Mouse (Mus musculus): ENCODE measurements around the gene Mylk3. TPM values are rescaled to one million over a fixed set of nuclear protein-coding genes. Genes with fewer than 3 reads are reported as not detected.

Mylk3 gene
- 0.93 TPM in 2 replicates for polyA plus RNA-seq (2016; fragmentation: Nextera tagmentation; extraction: Ambion mirVana)

DNA sequence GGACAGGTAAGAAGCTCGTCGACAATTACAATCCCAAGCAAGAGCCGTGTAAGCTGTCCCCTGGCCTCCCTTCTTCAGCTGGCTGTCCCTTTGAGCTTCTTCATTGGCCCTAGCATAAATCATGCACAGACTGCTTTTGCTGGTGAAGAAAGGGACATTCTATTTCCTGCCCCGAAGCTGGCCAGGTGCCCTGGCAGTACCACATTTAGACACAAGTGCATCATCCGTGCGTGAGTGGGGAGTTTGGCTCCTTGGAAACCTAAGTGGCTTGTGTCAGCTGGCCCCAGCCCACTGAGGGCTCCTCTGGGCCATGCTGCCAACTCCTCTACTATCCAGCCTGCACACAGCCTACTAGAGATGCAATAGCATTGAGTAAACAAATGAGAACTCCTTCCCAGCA lies at the start of gene Mylk3:
Gene Mylk3 (minus strand): TSS at position 141 of the 400 bp plus-strand sequence.
- Histone ChIP-seq H3K27me3 (ENCODE audit: low read depth, poor library complexity, severe bottlenecking) (no peaks in the 10 kb centered on the region), H3K4me3 (no peak within 1 kb of the TSS), H3K9me3 (replicated peaks) (no peaks in the 10 kb centered on the region), H3K4me1 (peaks cover 4% of the 10 kb centered on the region), H3K27ac (no peak within 1 kb of the TSS), H3K36me3 (no peaks in the 10 kb centered on the region)
- DNase-seq (ENCODE audit: low spot score): no peak
- 86% methylated on average over 6 of the region's 6 CpGs for WGBS

DNA sequence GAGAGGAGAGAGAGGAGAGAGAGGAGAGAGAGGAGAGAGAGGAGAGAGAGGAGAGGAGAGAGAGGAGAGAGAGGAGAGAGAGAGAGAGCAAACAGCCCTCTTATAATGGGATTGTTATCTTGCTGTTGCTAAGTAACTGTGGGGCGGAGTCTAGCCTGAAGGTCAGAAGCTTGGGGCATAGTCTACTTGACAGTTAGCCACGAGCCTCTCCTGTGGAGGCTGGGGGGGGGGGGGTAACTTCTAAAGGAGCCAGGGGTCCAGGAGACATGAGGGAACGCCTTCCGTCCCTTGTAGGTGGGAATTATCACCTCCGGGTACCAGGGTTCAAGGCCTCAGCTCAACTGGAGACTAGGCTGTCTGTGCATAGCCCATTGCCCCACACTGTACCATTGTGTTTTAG lies 49.6 kb upstream of the Mylk3 start:
- no peaks in the 10 kb centered on the region for H3K9me3 ChIP-seq (replicated peaks)
- peaks cover 8% of the 10 kb centered on the region for H3K4me1 ChIP-seq
- no peaks in the 10 kb centered on the region for H3K36me3 ChIP-seq
- 53% methylated on average over 5 of the region's 5 CpGs for WGBS
- no peak for DNase-seq (ENCODE audit: low spot score)
- no peak overlapping the region for H3K4me3 ChIP-seq
- no peak overlapping the region for H3K27ac ChIP-seq
- no peaks in the 10 kb centered on the region for H3K27me3 ChIP-seq (ENCODE audit: low read depth, poor library complexity, severe bottlenecking)

DNA sequence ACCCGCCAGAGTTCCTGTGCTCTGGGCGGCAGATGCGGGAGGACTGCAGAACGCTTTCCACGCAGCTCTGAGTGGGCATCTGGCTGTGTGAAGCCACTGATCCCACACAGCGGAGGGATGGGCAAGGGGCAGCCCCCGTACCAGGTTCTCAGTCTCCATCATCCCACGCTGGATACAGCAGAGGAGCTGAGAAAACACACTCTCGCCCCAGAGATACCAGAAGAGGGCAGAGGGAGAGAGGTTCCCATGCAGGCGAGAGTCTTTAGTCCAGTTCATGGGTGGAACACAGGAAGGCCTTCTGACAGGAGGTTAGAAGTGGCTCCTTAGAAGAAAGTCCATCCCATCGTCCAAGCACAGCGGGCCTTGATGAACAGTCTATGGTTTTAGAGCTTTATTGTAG lies 48.7 kb upstream of the Mylk3 start:
- Histone ChIP-seq H3K27ac (no peak overlapping the region), H3K4me3 (no peak overlapping the region), H3K36me3 (no peaks in the 10 kb centered on the region), H3K9me3 (replicated peaks) (no peaks in the 10 kb centered on the region), H3K4me1 (peaks cover 11% of the 10 kb centered on the region), H3K27me3 (ENCODE audit: low read depth, poor library complexity, severe bottlenecking) (no peaks in the 10 kb centered on the region)
- WGBS: 67% methylated on average over 12 of the region's 12 CpGs
- DNase-seq (ENCODE audit: low spot score): no peak

DNA sequence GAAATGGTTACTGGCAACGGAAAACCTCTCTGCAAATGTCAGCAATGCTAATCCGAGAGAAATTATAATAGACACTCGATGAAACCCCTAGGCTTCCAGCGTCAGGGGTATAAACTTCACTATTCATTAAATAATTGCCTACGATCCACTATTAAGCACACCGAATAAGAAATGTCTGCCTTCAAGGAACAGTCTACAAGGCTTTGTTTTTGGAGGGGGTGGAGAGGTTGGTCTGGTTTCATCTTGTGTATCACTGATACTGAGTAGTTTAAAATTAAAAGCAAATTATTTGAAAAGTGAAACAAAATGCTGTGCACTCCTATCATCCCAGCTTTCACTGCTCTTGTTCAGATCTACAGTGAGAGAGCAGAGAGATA lies 46.9 kb upstream of the Mylk3 start:
- Histone ChIP-seq H3K9me3 (replicated peaks) (no peaks in the 10 kb centered on the region), H3K36me3 (no peaks in the 10 kb centered on the region), H3K4me1 (peaks cover 17% of the 10 kb centered on the region), H3K27ac (peak overlapping the region; percentile 96), H3K27me3 (ENCODE audit: low read depth, poor library complexity, severe bottlenecking) (no peaks in the 10 kb centered on the region), H3K4me3 (peak overlapping the region; percentile 86)
- DNase-seq (ENCODE audit: low spot score): no peak
- WGBS: 4% methylated on average over 6 of the region's 6 CpGs

GRCm38 (mm10) chr8:85432168-85433016 lies 46.2 kb upstream of the Mylk3 start, which contains the start of gene 4921524J17Rik:
Gene 4921524J17Rik (minus strand): TSS chr8:85432833.
- H3K36me3 ChIP-seq: no peaks in the 10 kb centered on the region
- H3K4me3 ChIP-seq: peak within 1 kb of the TSS; percentile 86
- H3K27me3 ChIP-seq (ENCODE audit: low read depth, poor library complexity, severe bottlenecking): no peaks in the 10 kb centered on the region
- H3K4me1 ChIP-seq: peaks cover 17% of the 10 kb centered on the region
- under 1% methylated on average over 83 of the region's 85 CpGs for WGBS
- DNase-seq (ENCODE audit: low spot score): peak; percentile 98
- H3K9me3 ChIP-seq (replicated peaks): no peaks in the 10 kb centered on the region
- H3K27ac ChIP-seq: peak within 1 kb of the TSS; percentile 96

GRCm38 (mm10) chr8:85431281-85432167 lies 45.4 kb upstream of the Mylk3 start:
- WGBS: 18% methylated on average over 10 of the region's 10 CpGs
- H3K27me3 ChIP-seq (ENCODE audit: low read depth, poor library complexity, severe bottlenecking): no peaks in the 10 kb centered on the region
- H3K27ac ChIP-seq: peak overlapping the region; percentile 96
- no peaks in the 10 kb centered on the region for H3K36me3 ChIP-seq
- H3K4me1 ChIP-seq: peaks cover 17% of the 10 kb centered on the region
- no peak for DNase-seq (ENCODE audit: low spot score)
- H3K9me3 ChIP-seq (replicated peaks): no peaks in the 10 kb centered on the region
- peak overlapping the region; percentile 86 for H3K4me3 ChIP-seq

GRCm38 (mm10) chr8:85430801-85431200 lies 44.7 kb upstream of the Mylk3 start:
- Histone ChIP-seq H3K4me1 (peaks cover 17% of the 10 kb centered on the region), H3K9me3 (replicated peaks) (no peaks in the 10 kb centered on the region), H3K36me3 (0 out of 2 replicates have a peak, but pooled peaks cover 3% of the 10 kb centered on the region), H3K27me3 (ENCODE audit: low read depth, poor library complexity, severe bottlenecking) (no peaks in the 10 kb centered on the region), H3K4me3 (peak overlapping the region; percentile 86), H3K27ac (no peak overlapping the region)
- 29% methylated on average over 3 of the region's 3 CpGs for WGBS
- DNase-seq (ENCODE audit: low spot score): peak; percentile 41

- H3K27me3 ChIP-seq (ENCODE audit: low read depth, poor library complexity, severe bottlenecking): no peaks in the 10 kb centered on the region
- H3K4me3 ChIP-seq: no peak overlapping the region
- H3K36me3 ChIP-seq: peaks cover 10% of the 10 kb centered on the region; the same call in 1 of the 2 replicates
- DNase-seq (ENCODE audit: low spot score): no peak
- no peaks in the 10 kb centered on the region for H3K9me3 ChIP-seq (replicated peaks)
- no peak overlapping the region for H3K27ac ChIP-seq
- peaks cover 17% of the 10 kb centered on the region for H3K4me1 ChIP-seq
- 49% methylated on average over 4 of the region's 4 CpGs for whole genome bisulfite sequencing
These were observed 43.1 kb upstream of the Mylk3 start for GRCm38 (mm10) chr8:85429219-85429618.

GRCm38 (mm10) chr8:85427026-85427425 lies 40.9 kb upstream of the Mylk3 start:
- H3K4me1 ChIP-seq: peaks cover 17% of the 10 kb centered on the region
- 85% methylated on average over 4 of the region's 4 CpGs for WGBS

GRCm38 (mm10) chr8:85421329-85421728 lies 35.2 kb upstream of the Mylk3 start:
- no peak for DNase-seq (ENCODE audit: low spot score)
- no peak overlapping the region for H3K27ac ChIP-seq
- 0 out of 2 replicates have a peak, but pooled peaks cover 3% of the 10 kb centered on the region for H3K4me1 ChIP-seq
- no peaks in the 10 kb centered on the region for H3K27me3 ChIP-seq (ENCODE audit: low read depth, poor library complexity, severe bottlenecking)
- peaks cover 72% of the 10 kb centered on the region for H3K36me3 ChIP-seq
- H3K9me3 ChIP-seq (replicated peaks): no peaks in the 10 kb centered on the region
- WGBS: 86% methylated on average over 1 of the region's 1 CpGs
- no peak overlapping the region for H3K4me3 ChIP-seq

More at GRCm38 (mm10) chr8:85427026-85427425, 40.9 kb upstream of the Mylk3 start:
- Histone ChIP-seq H3K4me3 (no peak overlapping the region), H3K27me3 (ENCODE audit: low read depth, poor library complexity, severe bottlenecking) (no peaks in the 10 kb centered on the region), H3K9me3 (replicated peaks) (no peaks in the 10 kb centered on the region), H3K36me3 (peaks cover 24% of the 10 kb centered on the region), H3K27ac (no peak overlapping the region)
- DNase-seq (ENCODE audit: low spot score): no peak

DNA sequence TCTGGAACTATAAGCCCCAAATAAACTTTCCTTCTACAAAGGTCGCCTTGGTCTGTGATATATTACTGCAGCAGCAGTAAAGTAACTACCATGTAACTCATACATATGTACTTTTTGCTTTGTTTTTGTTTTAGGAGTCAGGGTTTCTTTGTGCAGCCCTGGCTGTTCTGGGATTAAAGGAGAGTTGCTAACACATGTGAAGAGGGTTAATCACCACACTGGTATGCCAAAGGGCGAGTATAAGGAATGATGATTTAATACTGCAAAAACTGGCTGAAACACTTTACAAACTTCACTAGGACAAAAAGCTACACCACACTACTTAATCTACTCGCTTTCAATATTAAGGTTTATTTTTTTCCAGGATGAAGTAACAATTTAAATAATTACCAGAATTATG lies 22.4 kb upstream of the Mylk3 start:
- 77% methylated on average over 3 of the region's 3 CpGs for WGBS
- H3K4me1 ChIP-seq: peaks cover 5% of the 10 kb centered on the region

DNA sequence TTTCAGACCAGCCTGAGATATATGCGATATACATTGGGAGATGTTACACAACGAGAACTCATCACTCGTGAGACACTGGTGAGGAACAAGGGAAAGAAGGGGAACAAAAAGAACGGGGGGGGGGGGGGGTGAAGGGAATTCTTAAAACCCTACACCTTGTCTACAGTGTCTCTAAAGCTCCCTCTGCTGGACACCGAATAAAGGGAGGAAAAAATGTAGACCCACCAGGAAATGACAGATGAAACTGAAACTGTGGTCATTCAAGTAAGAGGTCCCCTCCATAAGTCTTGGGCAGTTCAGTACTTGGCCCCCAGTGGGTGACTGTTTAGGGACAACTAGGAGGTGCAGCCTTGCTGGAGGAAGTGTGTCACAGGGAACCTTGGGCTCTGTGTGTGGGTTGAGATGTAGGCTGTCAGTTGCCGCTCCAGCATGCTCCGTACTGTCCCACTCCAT lies 21.9 kb upstream of the Mylk3 start:
- Histone ChIP-seq H3K4me1 (peaks cover 5% of the 10 kb centered on the region), H3K27ac (no peak overlapping the region), H3K36me3 (peaks cover 25% of the 10 kb centered on the region), H3K27me3 (ENCODE audit: low read depth, poor library complexity, severe bottlenecking) (no peaks in the 10 kb centered on the region), H3K4me3 (no peak overlapping the region), H3K9me3 (replicated peaks) (no peaks in the 10 kb centered on the region)
- 65% methylated on average over 7 of the region's 7 CpGs for WGBS
- DNase-seq (ENCODE audit: low spot score): no peak

More for the DNA sequence above, 22.4 kb upstream of the Mylk3 start:
- H3K27me3 ChIP-seq (ENCODE audit: low read depth, poor library complexity, severe bottlenecking): no peaks in the 10 kb centered on the region
- H3K4me3 ChIP-seq: no peak overlapping the region
- no peaks in the 10 kb centered on the region for H3K9me3 ChIP-seq (replicated peaks)
- no peak overlapping the region for H3K27ac ChIP-seq
- no peak for DNase-seq (ENCODE audit: low spot score)
- peaks cover 26% of the 10 kb centered on the region for H3K36me3 ChIP-seq

All from limb, embryonic 10.5 days (tissue).